Mouse (Mus musculus): ENCODE results near the gene Myof.
A peak's percentile ranks its signal among the peaks of the same experiment; 100 is the strongest.

The Myof gene

DNA sequence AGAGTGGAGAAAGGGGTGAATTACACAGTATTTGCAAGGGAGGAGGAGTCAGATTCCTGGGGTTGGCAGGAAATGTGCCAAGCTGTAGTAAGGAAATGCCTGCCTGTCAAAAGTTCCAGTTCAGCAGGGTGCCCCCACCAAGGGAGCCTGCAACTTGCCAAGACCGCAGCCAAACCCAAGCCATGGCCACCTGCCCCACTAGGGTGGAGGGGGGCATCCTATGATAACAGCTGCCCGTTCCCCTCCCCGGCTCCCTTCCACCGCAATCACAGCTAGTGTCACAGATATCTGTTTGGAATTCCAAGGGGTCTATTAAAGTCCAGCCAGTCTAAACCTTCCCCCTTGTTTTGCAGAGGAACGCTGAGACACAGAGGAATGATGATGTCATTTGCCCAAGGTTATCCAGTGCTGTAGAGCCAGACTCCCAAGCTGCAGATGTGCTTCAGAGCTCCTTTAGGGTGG, 1.1 kb downstream of the Myof start:
- DNase-seq (ENCODE audit: low spot score in 2 of 2) = no peak

GRCm38 (mm10) chr19:38038267-38038666, 5.1 kb downstream of the Myof start:
- DNase-seq (ENCODE audit: low spot score in 2 of 2) = no peak

DNA sequence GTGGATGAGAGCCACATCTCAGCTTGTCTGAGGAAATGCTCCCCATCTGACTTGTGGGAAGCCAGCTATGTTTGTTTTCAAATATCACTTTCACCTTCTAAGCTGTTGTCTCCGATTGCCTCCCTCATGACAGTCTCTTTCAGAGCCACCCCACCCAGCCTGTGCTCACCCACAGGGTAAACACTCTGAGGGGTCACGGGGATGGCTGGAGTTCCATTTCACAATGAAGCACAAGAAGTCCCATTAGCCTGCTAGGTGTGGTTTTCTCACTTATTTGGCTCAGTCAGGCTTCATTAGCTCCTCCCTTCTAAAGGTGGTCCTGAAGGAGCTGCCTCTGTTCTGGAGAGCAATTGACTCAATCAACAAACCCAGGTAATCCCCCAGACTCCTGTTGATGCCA, 7.6 kb downstream of the Myof start:
- no peak for DNase-seq (ENCODE audit: low spot score in 2 of 2)

DNA sequence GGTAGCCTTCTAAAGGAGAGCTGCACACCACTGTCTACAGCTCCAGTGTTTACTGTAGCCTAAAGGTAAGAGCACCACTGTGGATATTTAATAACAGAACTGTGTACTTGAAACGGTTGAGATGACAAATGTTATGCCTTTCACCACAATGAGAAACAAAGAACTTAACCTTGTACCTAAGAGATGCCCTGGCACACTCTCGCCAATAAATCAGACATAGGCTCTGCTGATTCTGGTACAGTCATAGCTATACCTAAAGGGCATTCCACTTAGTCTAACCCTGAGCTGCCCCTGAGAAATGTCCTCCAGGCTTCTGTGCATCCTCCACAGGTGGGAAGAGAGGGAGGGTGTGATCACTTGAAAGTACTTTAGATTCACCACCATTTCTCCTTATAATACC, 8.7 kb downstream of the Myof start:
- no peak for DNase-seq (ENCODE audit: low spot score in 2 of 2)

DNA sequence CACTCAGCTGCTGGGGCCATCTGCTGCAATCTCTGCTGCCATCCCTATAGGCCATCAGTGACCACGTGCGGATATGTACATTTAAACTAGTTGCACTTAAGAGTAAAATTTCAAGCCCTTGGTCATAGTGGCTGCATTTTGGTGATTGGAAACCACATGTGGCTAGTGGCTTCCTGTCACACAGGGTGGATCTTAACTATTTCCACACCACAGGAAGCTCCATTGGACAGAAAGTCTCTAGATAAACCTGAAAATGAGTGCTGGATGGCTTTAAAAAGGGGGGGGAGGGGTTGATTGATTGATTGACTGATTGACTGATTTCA, 9.7 kb downstream of the Myof start:
- no peak for DNase-seq (ENCODE audit: low spot score in 2 of 2)

DNA sequence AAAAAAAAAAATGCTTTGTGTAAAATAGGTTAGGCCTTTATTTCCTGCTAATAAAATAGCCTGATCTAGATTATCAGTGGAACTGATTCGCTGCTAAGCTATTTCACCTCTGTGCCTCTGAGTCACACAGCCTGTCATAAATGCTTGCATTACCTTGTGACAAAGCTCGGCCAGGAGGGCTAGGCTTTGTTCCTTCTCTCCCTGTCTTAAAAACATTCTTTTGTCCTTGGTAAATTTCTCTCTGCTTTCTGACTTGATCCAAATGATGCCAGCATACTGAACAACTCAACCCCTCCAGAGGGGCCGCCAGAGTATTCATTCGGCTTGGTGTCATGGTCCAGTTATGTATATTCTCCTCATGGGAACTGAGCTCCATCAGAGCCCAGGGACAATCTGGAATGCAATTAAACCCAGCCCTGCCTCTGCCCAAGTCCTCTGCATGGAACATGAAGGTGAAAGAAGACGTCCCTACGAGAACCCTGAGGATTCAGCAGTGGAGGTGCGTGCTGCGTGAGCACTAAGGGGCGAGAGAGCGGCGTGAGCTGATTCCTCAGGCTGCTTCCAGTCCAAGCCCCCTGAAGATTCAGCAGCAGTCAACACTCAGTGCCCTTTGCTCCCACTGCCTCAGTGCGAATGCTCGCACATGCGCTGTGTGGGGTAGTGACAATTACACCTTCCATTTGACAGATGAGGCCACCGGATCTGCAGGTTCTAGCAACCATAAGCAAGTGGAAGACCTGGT, 10.2 kb downstream of the Myof start:
- DNase-seq (ENCODE audit: low spot score in 2 of 2) = no peak

- DNase-seq (ENCODE audit: low spot score in 2 of 2) = no peak
Observed at GRCm38 (mm10) chr19:38031144-38031543, 12.2 kb downstream of the Myof start.

- peak in 1 of 2 experiments; percentile 58 for DNase-seq (ENCODE audit: low spot score in 2 of 2)
Observed at GRCm38 (mm10) chr19:38030673-38031137, 12.7 kb downstream of the Myof start.

DNA sequence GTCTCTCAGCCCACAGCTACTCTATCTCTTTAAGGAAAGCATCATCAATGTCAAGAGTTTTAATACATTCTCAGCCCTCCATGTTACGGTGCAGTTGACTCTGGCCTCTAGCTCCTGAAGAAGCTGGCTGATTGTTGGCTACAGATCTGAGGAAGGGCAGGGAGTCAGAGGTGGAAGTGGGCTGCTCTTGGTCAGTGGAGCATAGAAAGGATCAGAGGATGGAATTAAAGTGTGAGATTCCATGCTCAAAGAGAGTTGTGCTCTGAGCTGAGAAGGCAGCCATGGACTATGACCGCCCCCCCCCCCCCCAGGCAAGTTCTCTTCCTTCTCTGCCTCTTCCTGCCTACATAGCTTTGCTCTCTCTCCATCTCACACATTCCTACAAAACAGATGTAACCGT, 13.5 kb downstream of the Myof start:
- no peak for DNase-seq (ENCODE audit: low spot score in 2 of 2)

DNA sequence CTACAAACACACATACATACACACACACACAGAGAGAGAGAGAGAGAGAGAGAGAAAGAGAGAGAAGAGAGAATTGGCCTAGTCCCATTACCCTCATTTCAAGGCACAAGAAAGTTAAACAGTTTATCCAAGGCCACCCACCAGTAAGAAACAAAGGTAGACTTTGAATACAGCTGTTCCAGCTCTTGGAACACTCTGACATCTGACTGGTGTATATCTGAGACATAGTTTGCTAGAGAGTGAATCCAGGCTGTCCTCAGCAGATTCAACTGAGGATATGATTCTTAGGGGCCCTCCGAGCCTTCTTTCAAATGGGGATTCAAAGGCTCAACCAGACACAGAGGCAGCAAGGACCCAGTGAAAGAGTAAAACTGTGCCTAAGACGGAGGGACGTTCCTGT, 14.1 kb downstream of the Myof start:
- no peak for DNase-seq (ENCODE audit: low spot score in 2 of 2)

GRCm38 (mm10) chr19:38027881-38028521, 15.4 kb downstream of the Myof start:
- DNase-seq (ENCODE audit: low spot score in 2 of 2) = no peak

- DNase-seq (ENCODE audit: low spot score in 2 of 2) = no peak
Observed at GRCm38 (mm10) chr19:38027389-38027788, 16.0 kb downstream of the Myof start.

- DNase-seq (ENCODE audit: low spot score in 2 of 2) = peak in 1 of 2 experiments; percentile 44
Observed at GRCm38 (mm10) chr19:38026211-38026624, 17.2 kb downstream of the Myof start.

DNA sequence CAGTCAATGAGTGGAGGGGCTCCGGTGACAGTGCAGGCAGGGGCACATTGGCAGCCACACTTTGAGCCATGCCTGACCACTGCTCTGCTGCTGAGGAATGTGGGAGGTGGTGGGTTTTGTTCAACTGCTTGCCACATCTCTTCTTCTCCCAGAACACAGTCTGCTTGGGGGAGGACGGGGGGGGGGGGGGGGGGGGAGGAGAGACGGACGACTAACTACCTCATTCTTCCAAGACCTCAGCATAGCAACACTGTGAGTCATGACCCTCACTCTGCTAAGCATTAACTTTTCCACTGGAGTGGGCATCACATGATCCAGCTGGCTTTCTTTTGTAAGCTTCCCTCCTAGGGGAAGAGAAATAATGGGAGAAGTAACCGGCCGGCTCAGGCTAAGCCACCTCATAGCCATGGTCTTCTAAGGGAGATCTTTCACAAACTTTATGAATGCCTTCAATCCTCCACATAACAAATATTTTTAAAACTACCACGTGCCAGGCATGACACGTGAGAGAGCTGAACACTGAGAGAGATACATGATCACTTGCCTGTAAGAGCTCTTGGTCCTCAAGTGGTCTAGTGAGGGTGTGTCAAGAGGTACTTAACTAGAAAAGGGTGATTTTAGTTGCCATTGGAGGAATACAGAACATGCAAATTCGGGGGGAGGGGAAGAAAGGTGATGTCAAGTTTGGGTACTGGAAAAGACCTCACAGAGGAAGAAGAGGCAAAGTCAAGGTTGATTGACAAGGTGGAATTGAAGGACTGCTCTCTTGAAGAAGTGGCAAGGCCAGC, 17.9 kb downstream of the Myof start:
- DNase-seq (ENCODE audit: low spot score in 2 of 2) = no peak

DNA sequence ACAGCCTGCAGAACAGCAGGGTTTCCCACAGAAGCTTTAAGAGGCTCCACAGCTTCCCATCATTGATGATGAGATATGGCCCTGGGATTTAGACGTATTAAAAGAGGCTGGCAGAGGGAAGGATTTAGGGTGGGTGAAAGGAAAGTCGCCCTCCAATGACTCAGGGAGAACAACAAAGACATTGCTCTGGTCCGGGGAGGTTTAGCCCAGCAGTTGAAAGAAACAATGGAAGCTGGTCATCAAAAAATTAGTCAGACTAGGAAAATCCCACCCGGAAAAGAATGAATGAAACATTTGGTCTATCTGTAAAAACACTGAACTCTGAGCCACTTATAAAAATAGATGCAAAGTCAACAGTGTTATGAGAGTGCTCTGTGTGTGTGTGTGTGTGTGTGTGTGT, 19.8 kb downstream of the Myof start:
- no peak for DNase-seq (ENCODE audit: low spot score in 2 of 2)

DNA sequence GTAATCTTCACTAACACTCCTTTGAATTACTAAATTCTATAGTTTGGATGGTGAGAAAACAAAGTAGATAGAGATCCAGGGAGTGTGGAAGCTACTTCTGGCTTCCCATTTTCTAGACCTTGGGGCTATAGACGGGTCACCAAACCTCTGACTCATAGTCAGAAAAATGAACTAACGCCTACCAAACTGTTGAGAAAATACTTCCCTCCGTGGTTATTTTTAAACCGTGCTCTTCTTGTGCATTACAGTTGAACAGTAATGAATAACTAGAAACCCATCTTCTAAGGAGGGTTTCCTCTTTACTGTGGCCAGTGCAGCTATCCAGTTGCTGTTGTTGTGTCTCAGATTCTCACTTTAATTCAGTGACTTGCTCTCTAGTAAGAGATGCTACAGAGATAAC, 20.7 kb downstream of the Myof start:
- DNase-seq (ENCODE audit: low spot score in 2 of 2) = no peak

DNA sequence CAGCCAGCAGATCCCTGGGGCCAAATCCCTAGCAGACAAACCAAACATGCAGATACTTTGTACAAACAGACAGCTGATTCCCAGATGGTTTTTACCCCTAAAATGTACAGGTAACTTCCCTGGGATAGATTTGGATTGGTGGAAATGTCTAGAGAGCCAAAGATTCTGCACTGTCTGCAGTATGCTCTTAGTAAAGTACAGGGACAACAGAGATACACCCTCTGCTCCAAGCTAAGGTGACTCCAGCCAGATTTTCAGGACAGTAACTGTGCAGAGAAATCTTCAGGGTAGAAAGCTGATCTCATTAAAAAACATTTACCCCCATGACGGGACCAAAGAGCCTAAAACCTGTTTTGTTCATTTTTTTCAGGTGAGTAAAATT, 27.5 kb downstream of the Myof start:
- no peak for DNase-seq (ENCODE audit: low spot score in 2 of 2)

- no peak for DNase-seq (ENCODE audit: low spot score in 2 of 2)
Observed at GRCm38 (mm10) chr19:38015180-38015872, 28.1 kb downstream of the Myof start.

DNA sequence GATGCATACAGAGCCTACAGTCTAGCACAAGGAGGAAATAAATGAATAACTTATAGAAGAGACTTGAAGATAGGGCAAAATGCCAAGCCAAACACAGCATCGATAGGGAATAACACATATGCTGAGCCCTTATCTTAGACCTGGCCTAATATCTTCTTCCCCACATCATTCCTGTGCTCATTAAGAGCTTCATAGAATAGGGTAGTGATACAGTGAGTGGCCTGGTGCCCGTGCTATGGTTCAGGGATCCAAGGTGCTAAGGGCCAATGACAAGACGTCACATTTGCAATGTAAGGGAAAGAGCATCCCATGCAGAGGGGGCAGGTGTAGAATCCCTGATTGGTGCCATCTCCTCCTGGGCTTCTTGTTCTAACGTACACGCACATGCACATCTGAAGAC, 28.9 kb downstream of the Myof start:
- DNase-seq (ENCODE audit: low spot score in 2 of 2) = no peak

DNA sequence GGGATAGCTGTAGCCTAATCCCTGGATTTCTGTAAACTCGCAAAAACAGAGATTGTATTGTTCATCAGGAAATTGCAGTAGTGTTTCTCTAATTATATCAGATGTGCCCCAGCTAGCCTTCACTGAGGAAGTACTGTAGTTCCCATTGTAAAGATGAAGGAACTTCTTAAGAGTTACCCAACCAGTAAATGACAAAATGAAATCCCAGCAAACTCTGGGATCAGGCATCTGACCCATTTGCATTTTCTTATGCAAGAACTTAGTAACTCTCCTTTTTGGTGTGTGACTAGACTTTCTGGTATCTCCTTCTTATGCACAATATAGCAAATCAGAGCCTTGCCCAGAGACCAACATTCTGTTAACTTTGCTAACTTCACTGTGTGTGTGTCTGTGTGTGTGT, 32.0 kb downstream of the Myof start:
- no peak for DNase-seq (ENCODE audit: low spot score in 2 of 2)

DNA sequence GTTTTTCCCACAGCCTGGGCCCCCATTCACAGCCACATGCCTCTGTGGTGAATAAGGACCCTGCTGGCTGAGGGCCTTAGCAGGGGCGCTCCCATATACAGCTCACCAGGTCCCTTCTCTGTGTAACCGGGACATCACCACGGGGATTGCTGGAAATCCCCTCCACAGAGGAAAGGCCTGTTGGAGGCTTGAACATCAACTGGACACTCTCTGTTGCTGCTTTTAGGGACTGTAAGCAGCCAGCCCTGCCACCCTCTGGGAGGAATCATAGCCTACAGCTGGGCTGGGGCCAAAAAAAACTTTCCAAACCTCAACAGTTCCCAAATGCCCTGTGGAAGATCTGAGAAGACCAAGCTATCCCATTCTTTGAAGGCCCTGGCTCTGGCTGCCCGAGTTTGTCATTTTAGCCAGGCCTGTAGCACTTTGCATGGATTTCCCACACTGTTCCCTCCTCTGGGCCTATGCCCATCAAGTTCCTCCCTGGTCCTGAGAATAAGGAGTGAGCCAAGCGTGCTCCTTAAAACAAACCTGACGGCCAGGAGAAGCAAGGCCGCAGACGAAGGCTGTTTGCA, 38.5 kb downstream of the Myof start:
- no peak for DNase-seq (ENCODE audit: low spot score in 2 of 2)
